Mouse (Mus musculus) MEL (cell line): ENCODE measurements around the gene Ddx24. TPM values are rescaled to one million over a fixed set of nuclear protein-coding genes. Genes with fewer than 3 reads are reported as not detected.

Experiments used
- DNase-seq: peaks from one replicate; pipeline ENCODE4 v3.0.0; 2011; ENCODE audit warnings: low read depth, low spot score
- H3K27ac ChIP-seq: 2 replicates; pipeline ENCODE4 v1.5.1; 2012; ENCODE audit warnings: low read depth, mild to moderate bottlenecking, control low read depth, low read length, moderate library complexity; ENCODE audit not compliant: control insufficient read depth
- H3K27me3 ChIP-seq, 2 experiments: fragments of 150-350 bp in 1 of 2; sonication (generic) in 1 of 2; 2 replicates each; pipeline ENCODE4 v1.6.1; 2012; ENCODE audit warnings: low read length in 2 of 2, mild to moderate bottlenecking in 2 of 2, improper control_type of control experiment in 1 of 2, moderate library complexity in 1 of 2; ENCODE audit not compliant: insufficient read depth in 2 of 2, control insufficient read depth in 1 of 2
- H3K36me3 ChIP-seq, 2 experiments: 2 replicates each; pipeline ENCODE4 v1.6.1; 2012 to 2014; ENCODE audit warnings: low read length in 2 of 2, improper control_type of control experiment in 1 of 2, inconsistent platforms in 1 of 2, mild to moderate bottlenecking in 1 of 2; ENCODE audit not compliant: insufficient read depth in 2 of 2, control insufficient read depth in 1 of 2
- H3K4me1 ChIP-seq, 2 experiments: fragments of 150-350 bp in 1 of 2; sonication (generic) in 1 of 2; 2 replicates each; pipeline ENCODE4 v1.6.1; 2012; ENCODE audit warnings: low read length in 2 of 2, improper control_type of control experiment in 1 of 2, mild to moderate bottlenecking in 1 of 2; ENCODE audit not compliant: insufficient read depth in 2 of 2, control insufficient read depth in 1 of 2
- H3K4me3 ChIP-seq, 2 experiments: fragments of 150-350 bp in 1 of 2; sonication (generic) in 1 of 2; 2 replicates each; pipeline ENCODE4 v1.5.1; 2012; ENCODE audit warnings: low read depth in 2 of 2, low read length in 2 of 2, mild to moderate bottlenecking in 2 of 2, moderate library complexity in 2 of 2, control low read depth in 1 of 2, improper control_type of control experiment in 1 of 2; ENCODE audit not compliant: control insufficient read depth in 1 of 2, insufficient read depth in 1 of 2
- H3K79me2 ChIP-seq: 2 replicates; pipeline ENCODE4 v1.6.1; 2012; ENCODE audit warnings: mild to moderate bottlenecking, low read length, moderate library complexity; ENCODE audit not compliant: control insufficient read depth, poor library complexity, insufficient read depth
- H3K9ac ChIP-seq: 2 replicates; pipeline ENCODE4 v1.6.1; 2012; ENCODE audit warnings: low read depth, mild to moderate bottlenecking, control low read depth, low read length, moderate library complexity; ENCODE audit not compliant: control insufficient read depth, poor library complexity, severe bottlenecking
- H3K9me3 ChIP-seq: fragments of 150-350 bp; sonication (generic); replicated peaks from 2 replicates; pipeline ENCODE4 v1.6.1; 2012; ENCODE audit warnings: mild to moderate bottlenecking, low read length, improper control_type of control experiment, moderate library complexity; ENCODE audit not compliant: insufficient read depth
- BHLHE40 ChIP-seq: IDR thresholded peaks from 2 replicates; pipeline ENCODE4 v1.6.1; 2012; ENCODE audit warnings: low read depth, mild to moderate bottlenecking, inconsistent platforms, low read length, improper control_type of control experiment, borderline replicate concordance
- CHD1 ChIP-seq: IDR thresholded peaks from 2 replicates; pipeline ENCODE4 v1.6.1; 2012; ENCODE audit warnings: low read depth, mild to moderate bottlenecking, inconsistent platforms, low read length, improper control_type of control experiment
- CHD2 ChIP-seq: IDR thresholded peaks from 2 replicates; pipeline ENCODE4 v1.6.1; 2011; ENCODE audit warnings: low read length, improper control_type of control experiment
- CTCF ChIP-seq, 3 experiments: IDR thresholded peaks in 2 of 3; conservative IDR thresholded peaks in 1 of 3; 2 replicates each; pipeline ENCODE4 v1.5.1; 2011 to 2012; ENCODE audit warnings: low read length in 3 of 3, low read depth in 2 of 3, mild to moderate bottlenecking in 2 of 3, improper control_type of control experiment in 1 of 3, inconsistent platforms in 1 of 3, mixed read lengths in 1 of 3, moderate library complexity in 1 of 3; ENCODE audit not compliant: control insufficient read depth in 1 of 3, insufficient read depth in 1 of 3, poor library complexity in 1 of 3, severe bottlenecking in 1 of 3
- ELF1 ChIP-seq: IDR thresholded peaks from 2 replicates; pipeline ENCODE4 v1.6.1; 2014; ENCODE audit warnings: low read depth, mild to moderate bottlenecking, inconsistent platforms, low read length, improper control_type of control experiment, moderate library complexity
- EP300 ChIP-seq, 2 experiments: IDR thresholded peaks; 2 replicates each; pipeline ENCODE4 v1.6.1; 2011; ENCODE audit warnings: improper control_type of control experiment in 2 of 2, low read length in 2 of 2, low read depth in 1 of 2, mild to moderate bottlenecking in 1 of 2
- ETS1 ChIP-seq: IDR thresholded peaks from 2 replicates; pipeline ENCODE4 v1.6.1; 2012; ENCODE audit warnings: low read depth, mild to moderate bottlenecking, inconsistent platforms, low read length, improper control_type of control experiment, moderate library complexity
- GABPA ChIP-seq: IDR thresholded peaks from 2 replicates; pipeline ENCODE4 v1.6.1; 2012; ENCODE audit warnings: low read depth, mild to moderate bottlenecking, inconsistent platforms, low read length, improper control_type of control experiment, moderate library complexity
- HCFC1 ChIP-seq: IDR thresholded peaks from 2 replicates; pipeline ENCODE4 v1.6.1; 2012; ENCODE audit warnings: low read depth, mild to moderate bottlenecking, inconsistent platforms, low read length, improper control_type of control experiment, moderate library complexity
- JUND ChIP-seq: IDR thresholded peaks from 2 replicates; pipeline ENCODE4 v1.6.1; 2011; ENCODE audit warnings: low read depth, mild to moderate bottlenecking, improper control_type of control experiment, low read length
- KAT2A ChIP-seq: conservative IDR thresholded peaks from 2 replicates; pipeline ENCODE4 v1.6.1; 2012; ENCODE audit warnings: low read depth, low read length, improper control_type of control experiment, inconsistent platforms
- MAFK ChIP-seq: IDR thresholded peaks from 2 replicates; pipeline ENCODE4 v1.6.1; 2011; ENCODE audit warnings: low read depth, mild to moderate bottlenecking, low read length, improper control_type of control experiment, borderline replicate concordance
- MAX ChIP-seq: IDR thresholded peaks from 2 replicates; pipeline ENCODE4 v1.6.1; 2011; ENCODE audit warnings: low read length, improper control_type of control experiment
- MAZ ChIP-seq: IDR thresholded peaks from 2 replicates; pipeline ENCODE4 v1.6.1; 2012; ENCODE audit warnings: low read depth, mild to moderate bottlenecking, inconsistent platforms, low read length, improper control_type of control experiment
- MEF2A ChIP-seq: IDR thresholded peaks from 2 replicates; pipeline ENCODE4 v1.6.1; 2014; ENCODE audit warnings: low read depth, mild to moderate bottlenecking, inconsistent platforms, low read length, improper control_type of control experiment; ENCODE audit not compliant: poor library complexity, insufficient replicate concordance, severe bottlenecking; ENCODE audit errors: extremely low read depth
- MXI1 ChIP-seq: IDR thresholded peaks from 2 replicates; pipeline ENCODE4 v1.6.1; 2011; ENCODE audit warnings: mild to moderate bottlenecking, low read depth, low read length, improper control_type of control experiment
- MYB ChIP-seq: IDR thresholded peaks from 2 replicates; pipeline ENCODE4 v1.6.1; 2011; ENCODE audit warnings: mild to moderate bottlenecking, low read depth, low read length, improper control_type of control experiment
- MYC ChIP-seq: IDR thresholded peaks from 2 replicates; pipeline ENCODE4 v1.6.1; 2011; ENCODE audit warnings: low read depth, mild to moderate bottlenecking, low read length, improper control_type of control experiment, moderate library complexity
- NELFE ChIP-seq: IDR thresholded peaks from 2 replicates; pipeline ENCODE4 v1.6.1; 2011; ENCODE audit warnings: low read depth, low read length, improper control_type of control experiment
- NRF1 ChIP-seq: IDR thresholded peaks from 2 replicates; pipeline ENCODE4 v1.6.1; 2014; ENCODE audit warnings: low read depth, mild to moderate bottlenecking, inconsistent platforms, low read length, improper control_type of control experiment, moderate library complexity; ENCODE audit not compliant: poor library complexity, insufficient read depth, severe bottlenecking
- POLR2A ChIP-seq, 2 experiments: IDR thresholded peaks; 2 replicates each; pipeline ENCODE4 v1.6.1; 2011 to 2012; ENCODE audit warnings: low read length in 2 of 2, mild to moderate bottlenecking in 2 of 2, control low read depth in 1 of 2, improper control_type of control experiment in 1 of 2, low read depth in 1 of 2, moderate library complexity in 1 of 2; ENCODE audit not compliant: control insufficient read depth in 1 of 2, insufficient read depth in 1 of 2, poor library complexity in 1 of 2
- POLR2AphosphoS2 ChIP-seq: IDR thresholded peaks from 2 replicates; pipeline ENCODE4 v1.6.1; 2011; ENCODE audit warnings: low read length, improper control_type of control experiment
- POLR2AphosphoS5 ChIP-seq: IDR thresholded peaks from 2 replicates; pipeline ENCODE4 v1.6.1; 2012; ENCODE audit warnings: low read depth, borderline replicate concordance, mild to moderate bottlenecking, inconsistent platforms, low read length, moderate library complexity, mixed read lengths
- RAD21 ChIP-seq: IDR thresholded peaks from 2 replicates; pipeline ENCODE4 v1.6.1; 2011; ENCODE audit warnings: mild to moderate bottlenecking, low read depth, low read length, improper control_type of control experiment
- RCOR1 ChIP-seq: IDR thresholded peaks from 2 replicates; pipeline ENCODE4 v1.6.1; 2012; ENCODE audit warnings: low read depth, mild to moderate bottlenecking, inconsistent platforms, low read length, improper control_type of control experiment
- SIN3A ChIP-seq: IDR thresholded peaks from 2 replicates; pipeline ENCODE4 v1.6.1; 2012; ENCODE audit warnings: low read length, improper control_type of control experiment, inconsistent platforms
- SMC3 ChIP-seq: IDR thresholded peaks from 2 replicates; pipeline ENCODE4 v1.6.1; 2011; ENCODE audit warnings: low read depth, low read length, improper control_type of control experiment
- TAL1 ChIP-seq: IDR thresholded peaks from 2 replicates; pipeline ENCODE4 v1.6.1; 2012; ENCODE audit warnings: mild to moderate bottlenecking, inconsistent platforms, low read length, moderate library complexity, mixed read lengths
- TBP ChIP-seq: IDR thresholded peaks from 2 replicates; pipeline ENCODE4 v1.8.0; 2011; ENCODE audit warnings: low read depth, low read length, improper control_type of control experiment
- TCF12 ChIP-seq: IDR thresholded peaks from 2 replicates; pipeline ENCODE4 v1.6.1; 2014; ENCODE audit warnings: low read depth, mild to moderate bottlenecking, inconsistent platforms, low read length, improper control_type of control experiment, moderate library complexity
- UBTF ChIP-seq: IDR thresholded peaks from 2 replicates; pipeline ENCODE4 v1.6.1; 2012; ENCODE audit warnings: low read depth, mild to moderate bottlenecking, inconsistent platforms, low read length, improper control_type of control experiment, moderate library complexity, borderline replicate concordance; ENCODE audit not compliant: insufficient read depth
- USF1 ChIP-seq: IDR thresholded peaks from 2 replicates; pipeline ENCODE4 v1.6.1; 2014; ENCODE audit warnings: low read depth, mild to moderate bottlenecking, inconsistent platforms, low read length, improper control_type of control experiment, moderate library complexity
- USF2 ChIP-seq, 2 experiments: IDR thresholded peaks; 2 replicates each; pipeline ENCODE4 v1.6.1; 2011 to 2012; ENCODE audit warnings: improper control_type of control experiment in 2 of 2, low read length in 2 of 2, borderline replicate concordance in 1 of 2, inconsistent platforms in 1 of 2, low read depth in 1 of 2, mild to moderate bottlenecking in 1 of 2; ENCODE audit not compliant: insufficient read depth in 1 of 2
- ZC3H11A ChIP-seq: IDR thresholded peaks from 2 replicates; pipeline ENCODE4 v1.6.1; 2012; ENCODE audit warnings: low read depth, mild to moderate bottlenecking, inconsistent platforms, low read length, improper control_type of control experiment
- ZKSCAN1 ChIP-seq: IDR thresholded peaks from 2 replicates; pipeline ENCODE4 v1.6.1; 2012; ENCODE audit warnings: low read depth, mild to moderate bottlenecking, inconsistent platforms, low read length, improper control_type of control experiment, moderate library complexity
- ZMIZ1 ChIP-seq: IDR thresholded peaks from 2 replicates; pipeline ENCODE4 v1.6.1; 2012; ENCODE audit warnings: low read depth, mild to moderate bottlenecking, inconsistent platforms, low read length, improper control_type of control experiment, moderate library complexity
- ZNF384 ChIP-seq: IDR thresholded peaks from 2 replicates; pipeline ENCODE4 v1.6.1; 2012; ENCODE audit warnings: low read depth, mild to moderate bottlenecking, inconsistent platforms, low read length, improper control_type of control experiment
- polyA plus RNA-seq, 2 experiments: library from polyadenylated mRNA; stranded (reverse) in 1 of 2; unstranded in 1 of 2; fragments of >175 nt in 1 of 2; fragments of >200 nt in 1 of 2; gene quantifications; 2 replicates each; pipeline versions ENCODE4 v1.2.1 to v1.2.4; 2012; ENCODE audit warnings: low replicate concordance in 2 of 2, low read depth in 1 of 2; ENCODE audit not compliant: insufficient read length in 2 of 2, insufficient read depth in 1 of 2, missing spikeins in 1 of 2
- total RNA-seq: library from RNA; depleted of rRNA; stranded (reverse); fragments of 300-350 nt; gene quantifications from 2 replicates; pipeline ENCODE4 v1.2.3, GENCODE M21; 2012

Gene Ddx24
- total and polyA plus RNA-seq, 3 experiments, result 113 to 876 (median 124) TPM

DNA sequence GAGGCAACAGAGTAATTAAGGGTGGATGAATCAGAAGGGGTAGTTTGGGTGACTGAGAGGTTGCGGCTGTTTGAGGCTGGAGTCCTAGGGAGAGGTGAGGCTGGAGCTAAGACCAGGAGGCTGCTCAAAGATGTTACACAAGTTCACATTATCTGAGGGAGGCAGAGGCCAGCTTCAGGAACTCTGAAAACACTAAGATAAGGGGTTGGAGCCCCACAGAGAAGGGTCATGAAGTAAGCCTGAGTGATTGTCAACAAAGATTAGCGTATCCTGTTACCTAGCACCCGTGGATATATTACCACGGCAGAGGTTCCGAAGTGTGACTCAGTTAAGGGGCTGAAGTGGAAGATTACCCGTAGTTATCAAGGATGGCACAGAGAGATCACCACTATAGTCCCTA is 32.1 kb downstream of the Ddx24 start:
- Histone ChIP-seq H3K27me3 (no peaks in the 10 kb centered on the region), H3K9me3 (no peaks in the 10 kb centered on the region), H3K4me1 (peaks cover 15 to 42% of the 10 kb centered on the region in 2 experiments), H3K4me3 (no peak overlapping the region), H3K79me2 (peaks cover 8% of the 10 kb centered on the region), H3K36me3 (peaks cover 0 to 32% of the 10 kb centered on the region in 2 experiments; a peak in 2 of 4 replicates), H3K9ac (peak overlapping the region; percentile 36), H3K27ac (peak overlapping the region; percentile 89)
- DNase-seq, result peak; percentile 93
- TF ChIP-seq POLR2AphosphoS2, result peak; percentile 71; the same call in 1 of the 2 replicates
- no peak for TF ChIP-seq MEF2A
- TF ChIP-seq USF1, result no peak
- peak; percentile 41; the same call in 1 of the 2 replicates for TF ChIP-seq MYC
- TF ChIP-seq MYB, result 0 out of 2 replicates have a peak, but pooled peaks have one; percentile 48
- TF ChIP-seq ELF1, result 0 out of 2 replicates have a peak, but pooled peaks have one; percentile 33
- no peak for TF ChIP-seq USF2 (IDR thresholded peaks at IDR 0.05; ENCODE audit: borderline replicate concordance in 1 of 2, insufficient read depth in 1 of 2, low read depth in 1 of 2, low read length in 2 of 2)
- TF ChIP-seq RAD21, result no peak
- TF ChIP-seq NRF1, result no peak
- TF ChIP-seq NELFE, result no peak
- TF ChIP-seq CHD2, result peak; percentile 38; the same call in 1 of the 2 replicates
- peak; percentile 99 for TF ChIP-seq TAL1
- TF ChIP-seq KAT2A, result no peak
- no peak for TF ChIP-seq TBP
- TF ChIP-seq BHLHE40, result peak; percentile 77; the same call in 1 of the 2 replicates
- peak; percentile 62; the same call in 1 of the 2 replicates for TF ChIP-seq HCFC1
- no peak; the same call in 1 of the 2 replicates for TF ChIP-seq MAX
- TF ChIP-seq ZKSCAN1, result no peak
- TF ChIP-seq POLR2A (IDR thresholded peaks at IDR 0.05; ENCODE audit: control insufficient read depth in 1 of 2, insufficient read depth in 1 of 2, low read depth in 1 of 2, low read length in 2 of 2, poor library complexity in 1 of 2), result 0 out of 4 replicates have a peak, but pooled peaks of 1 of the 2 experiments have one; percentile 32
- peak; percentile 39; the same call in 1 of the 2 replicates for TF ChIP-seq ZNF384
- TF ChIP-seq RCOR1, result peak; percentile 93
- TF ChIP-seq MAFK, result peak; percentile 54; the same call in 1 of the 2 replicates
- no peak for TF ChIP-seq ZMIZ1
- peak; percentile 97 to 99 for TF ChIP-seq EP300 (IDR thresholded peaks at IDR 0.05; ENCODE audit: low read depth in 1 of 2, low read length in 2 of 2)
- TF ChIP-seq MAZ, result peak; percentile 84; the same call in 1 of the 2 replicates
- no peak for TF ChIP-seq CHD1
- TF ChIP-seq TCF12, result peak; percentile 100
- peak; percentile 92 for TF ChIP-seq SIN3A
- TF ChIP-seq POLR2AphosphoS5, result no peak
- no peak for TF ChIP-seq ZC3H11A
- peak; percentile 52; the same call in 1 of the 2 replicates for TF ChIP-seq MXI1
- no peak for TF ChIP-seq GABPA
- TF ChIP-seq JUND, result peak; percentile 71
- TF ChIP-seq CTCF (IDR thresholded peaks at IDR 0.05 in 2 of 3, conservative IDR thresholded peaks at IDR 0.05 in 1 of 3; ENCODE audit: control insufficient read depth in 1 of 3, insufficient read depth in 1 of 3, low read depth in 2 of 3, low read length in 3 of 3, poor library complexity in 1 of 3, severe bottlenecking in 1 of 3), result no peak
- no peak for TF ChIP-seq UBTF
- no peak for TF ChIP-seq SMC3
- TF ChIP-seq ETS1, result peak; percentile 97
